Mouse (Mus musculus): ENCODE measurements around the gene Pwwp2b. TPM values are rescaled to one million over a fixed set of nuclear protein-coding genes. Genes with fewer than 3 reads are reported as not detected.

Gene Pwwp2b
- polyA plus RNA-seq, 1 experiment from 2014 or later: 27.5 TPM

GRCm38 (mm10) chr7:139229837-139230236 lies 18.4 kb upstream of the Pwwp2b start:
- no peak overlapping the region for H3K27ac ChIP-seq (ENCODE audit: low read length)
- H3K9me3 ChIP-seq (ENCODE audit: low read length): no peaks in the 10 kb centered on the region
- H3K4me3 ChIP-seq (ENCODE audit: low read depth, low read length): no peak overlapping the region
- H3K9ac ChIP-seq (replicated peaks; ENCODE audit: low read depth): no peak overlapping the region
- WGBS: 65% methylated on average over 5 of the region's 5 CpGs
- H3K27me3 ChIP-seq (replicated peaks; ENCODE audit: insufficient read depth, low read length): no peaks in the 10 kb centered on the region
- H3K36me3 ChIP-seq (ENCODE audit: insufficient read depth, low read length): no peaks in the 10 kb centered on the region
- TF ChIP-seq CTCF (IDR thresholded peaks at IDR 0.05): no peak
- no peak for TF ChIP-seq EP300 (IDR thresholded peaks at IDR 0.05)
- DNase-seq (ENCODE audit: low spot score) (no peak), ATAC-seq (no peak)
- H3K4me1 ChIP-seq (ENCODE audit: insufficient read depth, low read depth, low read length): peaks cover 12% of the 10 kb centered on the region; the same call in 1 of the 2 replicates
- no peak overlapping the region for H3K4me2 ChIP-seq (replicated peaks; ENCODE audit: low read depth, low read length)

- no peak overlapping the region for H3K27ac ChIP-seq (ENCODE audit: low read length)
- TF ChIP-seq CTCF (IDR thresholded peaks at IDR 0.05): no peak
- TF ChIP-seq EP300 (IDR thresholded peaks at IDR 0.05): no peak
Measured at GRCm38 (mm10) chr7:139230241-139230640, 18.0 kb upstream of the Pwwp2b start.

GRCm38 (mm10) chr7:139233714-139234113 lies 14.6 kb upstream of the Pwwp2b start:
- Histone ChIP-seq H3K4me1 (ENCODE audit: insufficient read depth, low read depth, low read length) (peaks cover 11% of the 10 kb centered on the region; the same call in 1 of the 2 replicates), H3K36me3 (ENCODE audit: insufficient read depth, low read length) (no peaks in the 10 kb centered on the region)
- ATAC-seq: peak; percentile 78

More at GRCm38 (mm10) chr7:139230241-139230640, 18.0 kb upstream of the Pwwp2b start:
- Histone ChIP-seq H3K4me3 (ENCODE audit: low read depth, low read length) (no peak overlapping the region), H3K36me3 (ENCODE audit: insufficient read depth, low read length) (no peaks in the 10 kb centered on the region), H3K27me3 (replicated peaks; ENCODE audit: insufficient read depth, low read length) (no peaks in the 10 kb centered on the region), H3K4me1 (ENCODE audit: insufficient read depth, low read depth, low read length) (peaks cover 12% of the 10 kb centered on the region; the same call in 1 of the 2 replicates), H3K9me3 (ENCODE audit: low read length) (no peaks in the 10 kb centered on the region), H3K4me2 (replicated peaks; ENCODE audit: low read depth, low read length) (no peak overlapping the region), H3K9ac (replicated peaks; ENCODE audit: low read depth) (no peak overlapping the region)
- ATAC-seq (no peak), DNase-seq (ENCODE audit: low spot score) (no peak)
- 57% methylated on average over 12 of the region's 12 CpGs for WGBS

GRCm38 (mm10) chr7:139234426-139235188 lies 13.7 kb upstream of the Pwwp2b start:
- no peak overlapping the region for H3K4me2 ChIP-seq (replicated peaks; ENCODE audit: low read depth, low read length)
- ATAC-seq (peak; percentile 27), DNase-seq (ENCODE audit: low spot score) (peak; percentile 70)
- no peak overlapping the region for H3K4me3 ChIP-seq (ENCODE audit: low read depth, low read length)
- H3K4me1 ChIP-seq (ENCODE audit: insufficient read depth, low read depth, low read length): peaks cover 4% of the 10 kb centered on the region; the same call in 1 of the 2 replicates
- H3K27ac ChIP-seq (ENCODE audit: low read length): peak overlapping the region; percentile 75; the same call in 1 of the 2 replicates
- no peaks in the 10 kb centered on the region for H3K9me3 ChIP-seq (ENCODE audit: low read length)
- 14% methylated on average over 18 of the region's 18 CpGs for WGBS
- H3K9ac ChIP-seq (replicated peaks; ENCODE audit: low read depth): no peak overlapping the region
- H3K27me3 ChIP-seq (replicated peaks; ENCODE audit: insufficient read depth, low read length): no peaks in the 10 kb centered on the region
- TF ChIP-seq CTCF (IDR thresholded peaks at IDR 0.05): peak; percentile 66
- TF ChIP-seq EP300 (IDR thresholded peaks at IDR 0.05): no peak
- H3K36me3 ChIP-seq (ENCODE audit: insufficient read depth, low read length): no peaks in the 10 kb centered on the region

More at GRCm38 (mm10) chr7:139233714-139234113, 14.6 kb upstream of the Pwwp2b start:
- peak; percentile 99 for TF ChIP-seq CTCF (IDR thresholded peaks at IDR 0.05)
- no peak for TF ChIP-seq EP300 (IDR thresholded peaks at IDR 0.05)
- Histone ChIP-seq H3K27me3 (replicated peaks; ENCODE audit: insufficient read depth, low read length) (no peaks in the 10 kb centered on the region), H3K4me2 (replicated peaks; ENCODE audit: low read depth, low read length) (no peak overlapping the region), H3K9ac (replicated peaks; ENCODE audit: low read depth) (no peak overlapping the region), H3K27ac (ENCODE audit: low read length) (no peak overlapping the region), H3K4me3 (ENCODE audit: low read depth, low read length) (no peak overlapping the region), H3K9me3 (ENCODE audit: low read length) (no peaks in the 10 kb centered on the region)
- WGBS: 2% methylated on average over 7 of the region's 7 CpGs
- DNase-seq (ENCODE audit: low spot score): peak; percentile 92

- Histone ChIP-seq H3K27ac (ENCODE audit: low read length) (peak overlapping the region; percentile 75), H3K36me3 (ENCODE audit: insufficient read depth, low read length) (no peaks in the 10 kb centered on the region), H3K9me3 (ENCODE audit: low read length) (no peaks in the 10 kb centered on the region), H3K27me3 (replicated peaks; ENCODE audit: insufficient read depth, low read length) (no peaks in the 10 kb centered on the region), H3K9ac (replicated peaks; ENCODE audit: low read depth) (no peak overlapping the region), H3K4me3 (ENCODE audit: low read depth, low read length) (no peak overlapping the region), H3K4me1 (ENCODE audit: insufficient read depth, low read depth, low read length) (peaks cover 4% of the 10 kb centered on the region; the same call in 1 of the 2 replicates), H3K4me2 (replicated peaks; ENCODE audit: low read depth, low read length) (no peak overlapping the region)
- peak; percentile 85 for DNase-seq (ENCODE audit: low spot score)
- peak; percentile 85 for ATAC-seq
- WGBS: 69% methylated on average over 12 of the region's 12 CpGs
- TF ChIP-seq CTCF (IDR thresholded peaks at IDR 0.05) (peak; percentile 47), EP300 (IDR thresholded peaks at IDR 0.05) (peak; percentile 77)
Measured at GRCm38 (mm10) chr7:139235651-139236358, 12.5 kb upstream of the Pwwp2b start.

- no peak overlapping the region for H3K9ac ChIP-seq (replicated peaks; ENCODE audit: low read depth)
- no peak for DNase-seq (ENCODE audit: low spot score)
- ATAC-seq: no peak
Measured at GRCm38 (mm10) chr7:139239432-139239831, 8.8 kb upstream of the Pwwp2b start.

More at GRCm38 (mm10) chr7:139239432-139239831, 8.8 kb upstream of the Pwwp2b start:
- WGBS: 79% methylated on average over 3 of the region's 3 CpGs
- no peak overlapping the region for H3K4me3 ChIP-seq (ENCODE audit: low read depth, low read length)
- H3K4me1 ChIP-seq (ENCODE audit: insufficient read depth, low read depth, low read length): peaks cover 4% of the 10 kb centered on the region; the same call in 1 of the 2 replicates
- no peak for TF ChIP-seq CTCF (IDR thresholded peaks at IDR 0.05)
- no peak for TF ChIP-seq EP300 (IDR thresholded peaks at IDR 0.05)
- no peak overlapping the region for H3K27ac ChIP-seq (ENCODE audit: low read length)
- no peaks in the 10 kb centered on the region for H3K9me3 ChIP-seq (ENCODE audit: low read length)
- H3K4me2 ChIP-seq (replicated peaks; ENCODE audit: low read depth, low read length): no peak overlapping the region
- no peaks in the 10 kb centered on the region for H3K27me3 ChIP-seq (replicated peaks; ENCODE audit: insufficient read depth, low read length)
- no peaks in the 10 kb centered on the region for H3K36me3 ChIP-seq (ENCODE audit: insufficient read depth, low read length)
